Mouse (Mus musculus): Measurements from ENCODE around the gene Pak7.

- TF ChIP-seq POLR2A (IDR thresholded peaks at IDR 0.05; ENCODE audit: extremely low read depth, insufficient read depth, low read length) (no peak), CTCF (IDR thresholded peaks at IDR 0.05; ENCODE audit: extremely low read depth, insufficient read depth, low read length) (no peak)
These were observed 156.5 kb downstream of the Pak7 start for GRCm38 (mm10) chr2:136231228-136231627.

Measured in cortical plate, adult 2 months (tissue).